Mouse (Mus musculus): ENCODE results near the gene Polr2g. TPM values are rescaled to one million over a fixed set of nuclear protein-coding genes. Genes with fewer than 3 reads are reported as not detected.

Polr2g gene
- polyA plus RNA-seq, 1 experiment from 2014 or later: 206 TPM

- Histone ChIP-seq H3K9ac (ENCODE audit: low read length) (peak overlapping the region; percentile 95), H3K9me3 (ENCODE audit: control insufficient read depth, low read length) (no peaks in the 10 kb centered on the region), H3K27ac (replicated peaks; ENCODE audit: low read depth, low read length) (peak overlapping the region; percentile 98), H3K4me3 (ENCODE audit: low read depth, low read length) (peak overlapping the region; percentile 100), H3K4me1 (ENCODE audit: control insufficient read depth, insufficient read depth, low read length) (peaks cover 14% of the 10 kb centered on the region), H3K4me2 (ENCODE audit: low read depth, severe bottlenecking) (peak overlapping the region; percentile 63), H3K36me3 (ENCODE audit: control insufficient read depth, insufficient read depth, low read length) (peaks cover 10% of the 10 kb centered on the region; the same call in 1 of the 2 replicates), H3K27me3 (ENCODE audit: control insufficient read depth, insufficient read depth, low read length) (no peaks in the 10 kb centered on the region)
- ATAC-seq (ENCODE audit: insufficient number of reproducible peaks, low FRiP score, low TSS enrichment, low read depth): no peak
- no peak for DNase-seq (ENCODE audit: low spot score)
- WGBS: under 1% methylated on average over 47 of the region's 48 CpGs
These were observed 22.1 kb upstream of the Polr2g start for GRCm38 (mm10) chr19:8820424-8820956.

GRCm38 (mm10) chr19:8819596-8820423 is 21.4 kb upstream of the Polr2g start, which contains the start of gene Hnrnpul2:
Gene Hnrnpul2 (plus strand): TSS chr19:8820010.
- peak within 1 kb of the TSS; percentile 82 for H3K4me2 ChIP-seq (ENCODE audit: low read depth, severe bottlenecking)
- WGBS: under 1% methylated on average over 77 of the region's 83 CpGs
- no peaks in the 10 kb centered on the region for H3K27me3 ChIP-seq (ENCODE audit: control insufficient read depth, insufficient read depth, low read length)
- H3K4me1 ChIP-seq (ENCODE audit: control insufficient read depth, insufficient read depth, low read length): peaks cover 14% of the 10 kb centered on the region
- H3K27ac ChIP-seq (replicated peaks; ENCODE audit: low read depth, low read length): peak within 1 kb of the TSS; percentile 98
- H3K36me3 ChIP-seq (ENCODE audit: control insufficient read depth, insufficient read depth, low read length): peaks cover 7% of the 10 kb centered on the region; the same call in 1 of the 2 replicates
- ATAC-seq (ENCODE audit: insufficient number of reproducible peaks, low FRiP score, low TSS enrichment, low read depth) (peak; percentile 96), DNase-seq (ENCODE audit: low spot score) (peak; percentile 95)
- H3K9ac ChIP-seq (ENCODE audit: low read length): peak within 1 kb of the TSS; percentile 95
- peak within 1 kb of the TSS; percentile 100 for H3K4me3 ChIP-seq (ENCODE audit: low read depth, low read length)
- H3K9me3 ChIP-seq (ENCODE audit: control insufficient read depth, low read length): no peaks in the 10 kb centered on the region

- H3K4me3 ChIP-seq (ENCODE audit: low read depth, low read length): peak within 1 kb of the TSS; percentile 100
- peak within 1 kb of the TSS; percentile 82 for H3K4me2 ChIP-seq (ENCODE audit: low read depth, severe bottlenecking)
- H3K9ac ChIP-seq (ENCODE audit: low read length): peak within 1 kb of the TSS; percentile 95
- peak within 1 kb of the TSS; percentile 98 for H3K27ac ChIP-seq (replicated peaks; ENCODE audit: low read depth, low read length)
- peak; percentile 98 for DNase-seq (ENCODE audit: low spot score)
- H3K4me1 ChIP-seq (ENCODE audit: control insufficient read depth, insufficient read depth, low read length): peaks cover 14% of the 10 kb centered on the region
- under 1% methylated on average over 33 of the region's 33 CpGs for WGBS
- H3K36me3 ChIP-seq (ENCODE audit: control insufficient read depth, insufficient read depth, low read length): peaks cover 13% of the 10 kb centered on the region; the same call in 1 of the 2 replicates
- no peaks in the 10 kb centered on the region for H3K9me3 ChIP-seq (ENCODE audit: control insufficient read depth, low read length)
- H3K27me3 ChIP-seq (ENCODE audit: control insufficient read depth, insufficient read depth, low read length): no peaks in the 10 kb centered on the region
- ATAC-seq (ENCODE audit: insufficient number of reproducible peaks, low FRiP score, low TSS enrichment, low read depth): peak; percentile 95
These were observed 20.6 kb upstream of the Polr2g start, which contains the start of gene Ttc9c for GRCm38 (mm10) chr19:8818801-8819595. Gene Ttc9c (minus strand): TSS chr19:8819333.

- peak overlapping the region; percentile 82 for H3K4me2 ChIP-seq (ENCODE audit: low read depth, severe bottlenecking)
- DNase-seq (ENCODE audit: low spot score) (no peak), ATAC-seq (ENCODE audit: insufficient number of reproducible peaks, low FRiP score, low TSS enrichment, low read depth) (no peak)
- H3K9ac ChIP-seq (ENCODE audit: low read length): peak overlapping the region; percentile 76
- H3K4me1 ChIP-seq (ENCODE audit: control insufficient read depth, insufficient read depth, low read length): peaks cover 14% of the 10 kb centered on the region
- no peaks in the 10 kb centered on the region for H3K27me3 ChIP-seq (ENCODE audit: control insufficient read depth, insufficient read depth, low read length)
- no peaks in the 10 kb centered on the region for H3K9me3 ChIP-seq (ENCODE audit: control insufficient read depth, low read length)
- H3K36me3 ChIP-seq (ENCODE audit: control insufficient read depth, insufficient read depth, low read length): peaks cover 13% of the 10 kb centered on the region; the same call in 1 of the 2 replicates
- WGBS: 30% methylated on average over 14 of the region's 14 CpGs
- H3K4me3 ChIP-seq (ENCODE audit: low read depth, low read length): peak overlapping the region; percentile 100
- peak overlapping the region; percentile 91 for H3K27ac ChIP-seq (replicated peaks; ENCODE audit: low read depth, low read length)
These were observed 20.0 kb upstream of the Polr2g start for GRCm38 (mm10) chr19:8818301-8818798.

- Histone ChIP-seq H3K27ac (replicated peaks; ENCODE audit: low read depth, low read length) (no peak overlapping the region), H3K9me3 (ENCODE audit: control insufficient read depth, low read length) (no peaks in the 10 kb centered on the region), H3K4me1 (ENCODE audit: control insufficient read depth, insufficient read depth, low read length) (peaks cover 10% of the 10 kb centered on the region), H3K4me3 (ENCODE audit: low read depth, low read length) (0 out of 2 replicates have a peak overlapping the region, but pooled peaks have one; percentile 0), H3K27me3 (ENCODE audit: control insufficient read depth, insufficient read depth, low read length) (no peaks in the 10 kb centered on the region), H3K36me3 (ENCODE audit: control insufficient read depth, insufficient read depth, low read length) (peaks cover 13% of the 10 kb centered on the region), H3K4me2 (ENCODE audit: low read depth, severe bottlenecking) (no peak overlapping the region), H3K9ac (ENCODE audit: low read length) (no peak overlapping the region)
- ATAC-seq (ENCODE audit: insufficient number of reproducible peaks, low FRiP score, low TSS enrichment, low read depth) (no peak), DNase-seq (ENCODE audit: low spot score) (no peak)
- 91% methylated on average over 3 of the region's 3 CpGs for WGBS
These were observed 18.6 kb upstream of the Polr2g start for GRCm38 (mm10) chr19:8817001-8817400.

- H3K4me3 ChIP-seq (ENCODE audit: low read depth, low read length): no peak overlapping the region
- H3K27ac ChIP-seq (replicated peaks; ENCODE audit: low read depth, low read length): no peak overlapping the region
- H3K4me2 ChIP-seq (ENCODE audit: low read depth, severe bottlenecking): no peak overlapping the region
- no peak overlapping the region for H3K9ac ChIP-seq (ENCODE audit: low read length)
- DNase-seq (ENCODE audit: low spot score) (no peak), ATAC-seq (ENCODE audit: insufficient number of reproducible peaks, low FRiP score, low TSS enrichment, low read depth) (no peak)
- H3K27me3 ChIP-seq (ENCODE audit: control insufficient read depth, insufficient read depth, low read length): no peaks in the 10 kb centered on the region
- H3K9me3 ChIP-seq (ENCODE audit: control insufficient read depth, low read length): no peaks in the 10 kb centered on the region
- peaks cover 8% of the 10 kb centered on the region for H3K4me1 ChIP-seq (ENCODE audit: control insufficient read depth, insufficient read depth, low read length)
- peaks cover 16% of the 10 kb centered on the region for H3K36me3 ChIP-seq (ENCODE audit: control insufficient read depth, insufficient read depth, low read length)
- 88% methylated on average over 11 of the region's 11 CpGs for WGBS
These were observed 17.4 kb upstream of the Polr2g start for GRCm38 (mm10) chr19:8815812-8816211.

GRCm38 (mm10) chr19:8806810-8807209 is 8.4 kb upstream of the Polr2g start:
- no peak overlapping the region for H3K4me2 ChIP-seq (ENCODE audit: low read depth, severe bottlenecking)
- H3K4me1 ChIP-seq (ENCODE audit: control insufficient read depth, insufficient read depth, low read length): 0 out of 2 replicates have a peak, but pooled peaks cover 4% of the 10 kb centered on the region
- H3K27me3 ChIP-seq (ENCODE audit: control insufficient read depth, insufficient read depth, low read length): no peaks in the 10 kb centered on the region
- H3K36me3 ChIP-seq (ENCODE audit: control insufficient read depth, insufficient read depth, low read length): peaks cover 10% of the 10 kb centered on the region
- H3K9me3 ChIP-seq (ENCODE audit: control insufficient read depth, low read length): no peaks in the 10 kb centered on the region
- no peak overlapping the region for H3K27ac ChIP-seq (replicated peaks; ENCODE audit: low read depth, low read length)
- WGBS: 92% methylated on average over 5 of the region's 5 CpGs
- ATAC-seq (ENCODE audit: insufficient number of reproducible peaks, low FRiP score, low TSS enrichment, low read depth) (no peak), DNase-seq (ENCODE audit: low spot score) (no peak)
- H3K4me3 ChIP-seq (ENCODE audit: low read depth, low read length): no peak overlapping the region
- no peak overlapping the region for H3K9ac ChIP-seq (ENCODE audit: low read length)
